Mouse (Mus musculus) kidney, postnatal 0 days (tissue): ENCODE measurements around the gene Cfap206. TPM values are rescaled to one million over a fixed set of nuclear protein-coding genes. Genes with fewer than 3 reads are reported as not detected.
"Not testable (repeated sequence)": the region's sequence is repeated elsewhere in the genome, so short reads cannot be mapped to it uniquely, and the experiment has no call there.

Experiments
- ATAC-seq: fragments of 200-750 bp; cut with Nextera tagmentation; replicated peaks from 2 replicates; pipeline ENCODE4 v1.8.0; 2017; ENCODE audit warnings: low read depth, moderate number of reproducible peaks, moderate TSS enrichment, moderate library complexity; ENCODE audit not compliant: low FRiP score
- DNase-seq: peaks from one replicate; pipeline ENCODE4 v3.0.0-alpha.2; 2016; ENCODE audit warnings: low spot score
- H3K27ac ChIP-seq: fragments of 300-500 bp; sonication (generic); 2 replicates; pipeline ENCODE4 v1.5.1; 2014; ENCODE audit warnings: mild to moderate bottlenecking
- H3K27me3 ChIP-seq: fragments of 300-500 bp; sonication (generic); 2 replicates; pipeline ENCODE4 v1.6.1; 2014; ENCODE audit warnings: low read length, mixed read lengths; ENCODE audit not compliant: insufficient read depth
- H3K36me3 ChIP-seq: fragments of 300-500 bp; sonication (generic); 2 replicates; pipeline ENCODE4 v1.6.1; 2014; ENCODE audit warnings: low read length, mixed read lengths; ENCODE audit not compliant: insufficient read depth
- H3K4me1 ChIP-seq: fragments of 300-500 bp; sonication (generic); replicated peaks from 2 replicates; pipeline ENCODE4 v1.6.1; 2014; ENCODE audit warnings: antibody characterized with exemption, low read length, mixed read lengths; ENCODE audit not compliant: insufficient read depth
- H3K4me2 ChIP-seq: fragments of 300-500 bp; sonication (generic); 2 replicates; pipeline ENCODE4 v1.6.1; 2014; ENCODE audit warnings: mild to moderate bottlenecking, low read length, moderate library complexity, mixed read lengths
- H3K4me3 ChIP-seq: fragments of 300-500 bp; sonication (generic); replicated peaks from 2 replicates; pipeline ENCODE4 v1.5.1; 2014; ENCODE audit warnings: low read depth, low read length
- H3K9ac ChIP-seq: fragments of 300-500 bp; sonication (generic); 2 replicates; pipeline ENCODE4 v1.6.1; 2014; ENCODE audit warnings: low read depth, low read length
- H3K9me3 ChIP-seq: fragments of 300-500 bp; sonication (generic); replicated peaks from 2 replicates; pipeline ENCODE4 v1.6.1; 2016; ENCODE audit warnings: low read length, inconsistent platforms, mixed read lengths
- CTCF ChIP-seq: IDR thresholded peaks from 2 replicates; pipeline ENCODE4 v1.5.1; 2016; ENCODE audit warnings: antibody characterized with exemption, low read depth, mild to moderate bottlenecking, moderate library complexity
- WGBS: fragments of 180-500 bp; shearing (Covaris S2); extraction: QIAGEN DNeasy Blood & Tissue Kit; methylation state at CpG from one replicate; pipeline ENCODE4 v1.1.7; 2014; 5-methylcytosine and 5-hydroxymethylcytosine counted together
- polyA plus RNA-seq: library from polyadenylated mRNA; unstranded; fragments of >200 nt; fragmentation: Nextera tagmentation; extraction: Ambion mirVana; gene quantifications from 2 replicates; pipeline ENCODE4 v1.2.1, GENCODE M21; 2015

The Cfap206 gene
- polyA plus RNA-seq, 1 experiment from 2014 or later, result 1.3 TPM

DNA sequence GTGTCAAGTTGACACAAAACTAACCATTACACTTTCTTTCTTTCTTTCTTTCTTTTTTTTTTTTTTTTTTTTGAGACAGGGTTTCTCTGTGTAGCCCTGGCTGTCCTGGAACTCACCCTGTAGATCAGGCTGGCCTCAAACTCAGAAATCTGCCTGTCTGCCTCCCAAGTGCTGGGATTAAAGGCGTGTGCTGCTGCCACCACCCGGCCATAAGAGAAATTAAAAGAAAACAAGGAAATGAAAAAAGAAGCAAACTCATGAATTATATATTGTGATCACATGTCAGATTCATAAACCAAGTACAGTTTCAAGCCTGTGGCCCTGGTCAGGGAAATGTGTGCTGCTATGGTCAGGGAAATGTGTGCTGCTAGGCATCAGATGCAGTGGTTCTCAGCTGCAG lies 3.4 kb upstream of the Cfap206 start:
- H3K36me3 ChIP-seq, ATAC-seq, H3K27ac ChIP-seq, H3K27me3 ChIP-seq, DNase-seq, H3K4me2 ChIP-seq, H3K9me3 ChIP-seq, H3K4me3 ChIP-seq, H3K4me1 ChIP-seq, H3K9ac ChIP-seq: not testable (repeated sequence)
- WGBS, result 35% methylated on average over 2 of the region's 2 CpGs
- peak; percentile 54; the same call in 1 of the 2 replicates for TF ChIP-seq CTCF

DNA sequence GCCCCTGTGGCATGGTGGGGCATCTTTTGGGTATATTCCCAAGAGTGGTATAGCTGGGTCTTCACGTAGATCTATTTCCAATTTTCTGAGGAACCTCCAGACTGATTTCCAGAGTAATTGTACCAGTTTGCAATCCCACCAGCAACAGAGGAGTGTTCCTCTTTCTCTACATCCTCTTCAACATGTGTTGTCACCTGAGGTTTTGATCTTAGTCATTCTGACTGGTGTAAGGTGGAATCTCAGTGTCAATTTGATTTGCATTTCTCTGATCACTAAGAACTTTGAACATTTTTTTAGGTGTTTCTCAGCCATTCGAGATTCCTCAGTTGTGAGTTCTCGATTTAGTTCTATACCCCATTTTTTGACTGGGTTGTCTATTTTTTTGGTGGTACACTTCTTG lies 4.3 kb downstream of the Cfap206 start:
- DNase-seq, H3K27ac ChIP-seq, ATAC-seq, H3K4me1 ChIP-seq, H3K36me3 ChIP-seq, H3K9ac ChIP-seq, H3K27me3 ChIP-seq, H3K4me2 ChIP-seq, H3K9me3 ChIP-seq, H3K4me3 ChIP-seq: not testable (repeated sequence)
- 88% methylated on average over 3 of the region's 3 CpGs for WGBS

DNA sequence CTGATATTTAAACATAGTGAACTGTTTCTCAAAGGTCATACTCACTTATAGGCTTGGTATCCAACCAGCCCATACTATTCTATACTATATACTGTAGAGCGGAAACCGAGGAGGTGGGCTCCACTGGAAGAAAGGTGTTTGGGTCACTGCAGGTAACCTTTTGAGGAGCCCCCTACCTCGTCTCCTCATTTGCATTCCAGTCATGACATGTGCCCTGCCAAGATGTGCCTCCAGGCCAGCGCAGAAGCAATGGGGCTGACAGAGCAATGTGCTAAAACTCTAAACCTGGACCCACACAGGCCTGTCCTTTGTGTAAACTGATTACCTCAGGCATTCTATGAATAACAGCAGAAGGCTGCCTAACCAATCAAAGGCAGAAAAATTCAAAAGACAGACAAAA lies 5.7 kb downstream of the Cfap206 start:
- TF ChIP-seq CTCF, result no peak
- DNase-seq (no peak), ATAC-seq (no peak)
- H3K4me3 ChIP-seq, result no peak overlapping the region
- no peaks in the 10 kb centered on the region for H3K9me3 ChIP-seq
- H3K4me1 ChIP-seq, result no peaks in the 10 kb centered on the region
- no peak overlapping the region for H3K27ac ChIP-seq
- 62% methylated on average over 4 of the region's 4 CpGs for WGBS
- H3K9ac ChIP-seq, result no peak overlapping the region
- no peak overlapping the region for H3K4me2 ChIP-seq
- no peaks in the 10 kb centered on the region for H3K36me3 ChIP-seq
- 0 out of 2 replicates have a peak, but pooled peaks cover 3% of the 10 kb centered on the region for H3K27me3 ChIP-seq

DNA sequence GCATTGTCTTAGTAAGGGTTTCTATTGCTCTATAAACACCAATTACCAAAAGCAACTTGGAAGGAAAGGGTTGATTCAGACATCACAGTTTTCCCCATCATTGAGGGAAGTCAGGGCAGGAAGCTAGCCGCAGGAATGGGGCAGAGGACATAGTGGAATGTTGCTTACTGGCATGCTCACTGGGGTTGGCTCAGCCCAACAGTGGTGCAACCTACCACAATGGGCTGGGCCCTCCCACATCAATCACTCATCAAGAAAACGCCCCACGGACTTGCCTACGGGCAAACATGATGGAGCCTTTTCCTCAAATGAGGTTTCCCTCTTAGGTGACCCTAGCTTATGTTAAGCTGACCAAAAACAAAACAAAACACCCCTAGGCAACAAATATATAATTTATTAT lies 6.8 kb downstream of the Cfap206 start:
- no peaks in the 10 kb centered on the region for H3K36me3 ChIP-seq
- no peaks in the 10 kb centered on the region for H3K4me1 ChIP-seq
- H3K4me2 ChIP-seq, result no peak overlapping the region
- H3K27ac ChIP-seq, result no peak overlapping the region
- H3K27me3 ChIP-seq, result 0 out of 2 replicates have a peak, but pooled peaks cover 3% of the 10 kb centered on the region
- WGBS, result 72% methylated on average over 4 of the region's 4 CpGs
- H3K9ac ChIP-seq, result no peak overlapping the region
- no peak for TF ChIP-seq CTCF
- no peaks in the 10 kb centered on the region for H3K9me3 ChIP-seq
- DNase-seq (no peak), ATAC-seq (no peak)
- no peak overlapping the region for H3K4me3 ChIP-seq

DNA sequence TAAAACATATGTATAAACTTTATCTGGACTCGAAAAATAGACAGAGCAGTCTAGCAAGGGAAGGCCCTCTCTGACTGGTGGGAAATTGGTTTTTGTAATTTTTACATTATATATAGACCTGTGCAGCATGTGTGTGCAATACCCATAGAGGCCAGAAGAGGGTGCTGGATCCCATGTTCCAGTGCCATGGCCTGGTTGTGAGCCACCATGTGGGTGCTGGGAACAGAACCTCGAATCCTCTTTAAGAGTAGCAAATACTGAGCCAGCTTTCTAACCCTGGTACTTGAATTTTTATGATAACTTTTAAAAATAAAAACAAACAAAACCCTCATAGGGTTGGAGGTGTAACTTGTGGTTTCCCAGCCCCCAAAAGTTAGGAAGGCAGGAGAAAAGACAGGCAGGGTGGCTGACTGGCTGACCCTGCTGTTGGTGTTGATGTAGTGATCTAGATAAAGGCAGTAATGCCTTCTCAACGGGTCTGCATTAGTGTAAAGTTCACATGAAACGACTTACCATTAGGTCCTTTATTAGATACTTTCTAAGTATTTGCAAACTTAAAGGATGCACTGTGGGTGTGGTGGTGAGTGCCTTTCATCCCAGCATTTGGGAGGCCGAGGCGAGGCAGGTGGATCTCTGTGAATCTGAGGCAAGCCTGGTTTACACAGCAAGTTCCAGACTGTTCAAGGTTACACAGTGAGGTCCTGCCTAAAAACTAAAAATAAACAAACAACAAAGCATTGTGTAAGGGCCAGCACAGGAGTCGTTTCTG lies 9.7 kb downstream of the Cfap206 start:
- DNase-seq (no peak), ATAC-seq (no peak)
- Histone ChIP-seq H3K4me3 (no peak overlapping the region), H3K27ac (no peak overlapping the region), H3K4me1 (no peaks in the 10 kb centered on the region), H3K4me2 (no peak overlapping the region), H3K27me3 (no peaks in the 10 kb centered on the region), H3K9ac (no peak overlapping the region), H3K9me3 (no peaks in the 10 kb centered on the region), H3K36me3 (no peaks in the 10 kb centered on the region)
- TF ChIP-seq CTCF, result peak; percentile 8; the same call in 1 of the 2 replicates
- 90% methylated on average over 7 of the region's 7 CpGs for WGBS

DNA sequence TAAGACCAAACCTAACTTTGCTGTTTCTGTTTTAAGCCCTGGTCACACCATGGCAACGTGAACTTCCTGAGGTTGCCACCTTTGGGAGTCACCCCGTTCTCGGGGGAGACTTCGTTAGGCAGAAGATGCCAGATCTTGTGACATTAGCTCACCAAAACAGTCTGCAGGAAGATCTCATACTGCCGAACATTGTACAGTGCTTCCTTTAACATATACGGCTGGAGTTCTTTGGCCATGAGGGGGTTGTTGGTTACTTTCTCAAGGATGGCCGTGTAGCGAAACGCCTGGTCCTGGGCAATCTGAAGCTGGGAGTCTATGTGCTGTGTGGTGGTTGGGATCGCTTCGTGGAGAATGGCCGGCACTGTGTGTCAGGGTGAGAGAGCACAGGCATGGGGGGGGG lies 10.6 kb downstream of the Cfap206 start:
- Histone ChIP-seq H3K9me3 (no peaks in the 10 kb centered on the region), H3K4me1 (no peaks in the 10 kb centered on the region), H3K4me2 (no peak overlapping the region), H3K27me3 (no peaks in the 10 kb centered on the region), H3K36me3 (no peaks in the 10 kb centered on the region), H3K4me3 (no peak overlapping the region), H3K9ac (no peak overlapping the region), H3K27ac (no peak overlapping the region)
- DNase-seq (no peak), ATAC-seq (no peak)
- no peak for TF ChIP-seq CTCF
- 95% methylated on average over 12 of the region's 12 CpGs for WGBS

DNA sequence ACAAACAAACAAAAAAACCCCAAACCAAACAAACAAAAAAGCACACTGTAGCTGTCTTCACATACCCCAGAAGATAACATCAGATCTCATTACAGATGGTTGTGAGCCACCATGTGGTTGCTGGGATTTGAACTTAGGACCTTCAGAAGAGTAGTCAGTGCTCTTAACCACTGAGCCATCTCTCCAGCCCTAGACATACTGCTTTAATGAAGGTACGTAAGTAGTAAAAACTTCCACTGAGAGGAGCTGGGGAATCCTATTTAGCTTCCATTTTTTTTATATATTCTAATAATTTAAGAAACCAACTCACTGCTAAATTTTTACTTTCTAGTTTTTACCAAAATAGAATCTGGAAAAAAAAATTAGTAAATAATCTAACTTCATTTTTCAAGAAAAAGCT lies 14.9 kb downstream of the Cfap206 start:
- Histone ChIP-seq H3K4me3 (no peak overlapping the region), H3K9ac (no peak overlapping the region), H3K27me3 (no peaks in the 10 kb centered on the region), H3K9me3 (no peaks in the 10 kb centered on the region), H3K4me1 (no peaks in the 10 kb centered on the region), H3K4me2 (no peak overlapping the region), H3K36me3 (no peaks in the 10 kb centered on the region), H3K27ac (no peak overlapping the region)
- DNase-seq (no peak), ATAC-seq (no peak)
- WGBS, result 95% methylated on average over 1 of the region's 1 CpGs
- no peak for TF ChIP-seq CTCF
